Mouse (Mus musculus) right cerebral cortex, postnatal 25 days (tissue): Measurements from ENCODE around the gene Spty2d1.

ENCODE experiments used
- DNase-seq: peaks from one replicate; pipeline ENCODE4 v3.0.0; 2022

Spty2d1 gene

GRCm38 (mm10) chr7:46985718-46986505, 22.3 kb downstream of the Spty2d1 start:
- no peak for DNase-seq

- no peak for DNase-seq
Observed at GRCm38 (mm10) chr7:46983280-46983679, 24.9 kb downstream of the Spty2d1 start, which contains the start of gene Gm9999. Gene Gm9999 (plus strand): TSS chr7:46983580.

GRCm38 (mm10) chr7:46975456-46975855, 32.8 kb downstream of the Spty2d1 start:
- no peak for DNase-seq

GRCm38 (mm10) chr7:46974648-46975047, 33.6 kb downstream of the Spty2d1 start:
- DNase-seq: no peak

GRCm38 (mm10) chr7:46969898-46970297, 38.3 kb downstream of the Spty2d1 start:
- DNase-seq: no peak

GRCm38 (mm10) chr7:46964070-46964469, 44.1 kb downstream of the Spty2d1 start:
- DNase-seq: no peak

- DNase-seq: peak; percentile 49
Observed at GRCm38 (mm10) chr7:46962806-46963618, 45.2 kb downstream of the Spty2d1 start.

- DNase-seq: no peak
Observed at GRCm38 (mm10) chr7:46962132-46962531, 46.1 kb downstream of the Spty2d1 start.

- DNase-seq: no peak
Observed at GRCm38 (mm10) chr7:46960991-46961390, 47.2 kb downstream of the Spty2d1 start.

GRCm38 (mm10) chr7:46958853-46959252, 49.4 kb downstream of the Spty2d1 start:
- DNase-seq: no peak

GRCm38 (mm10) chr7:46957831-46958691, 50.1 kb downstream of the Spty2d1 start, which contains the start of gene Uevld:
Gene Uevld (minus strand): TSS chr7:46958527.
- peak; percentile 88 for DNase-seq
